Mouse (Mus musculus) adrenal gland, adult 2 months (tissue): ENCODE results near the gene Fras1. TPM values are rescaled to one million over a fixed set of nuclear protein-coding genes. Genes with fewer than 3 reads are reported as not detected.
A peak's percentile ranks its signal among the peaks of the same experiment; 100 is the strongest.

Experiments used
- DNase-seq: peaks from one replicate; pipeline ENCODE4 v3.0.0; 2021
- polyA plus RNA-seq: library from polyadenylated mRNA; depleted of rRNA; stranded (reverse); fragments of >200 nt; gene quantifications from 2 replicates; pipeline ENCODE4 v1.2.3, GENCODE M21; 2012
- total RNA-seq, 2 experiments: library from RNA; stranded (reverse); gene quantifications; 2 replicates each; pipeline ENCODE4 v1.2.3; 2021

The Fras1 gene
- total and polyA plus RNA-seq, 3 experiments, result 0.48 to 1.8 (median 1.6) TPM

- DNase-seq, result no peak
Observed at GRCm38 (mm10) chr5:96482054-96482453, 108.3 kb downstream of the Fras1 start.

GRCm38 (mm10) chr5:96492497-96492896, 118.7 kb downstream of the Fras1 start:
- DNase-seq, result no peak

GRCm38 (mm10) chr5:96494502-96495292, 120.9 kb downstream of the Fras1 start:
- DNase-seq, result no peak

DNA sequence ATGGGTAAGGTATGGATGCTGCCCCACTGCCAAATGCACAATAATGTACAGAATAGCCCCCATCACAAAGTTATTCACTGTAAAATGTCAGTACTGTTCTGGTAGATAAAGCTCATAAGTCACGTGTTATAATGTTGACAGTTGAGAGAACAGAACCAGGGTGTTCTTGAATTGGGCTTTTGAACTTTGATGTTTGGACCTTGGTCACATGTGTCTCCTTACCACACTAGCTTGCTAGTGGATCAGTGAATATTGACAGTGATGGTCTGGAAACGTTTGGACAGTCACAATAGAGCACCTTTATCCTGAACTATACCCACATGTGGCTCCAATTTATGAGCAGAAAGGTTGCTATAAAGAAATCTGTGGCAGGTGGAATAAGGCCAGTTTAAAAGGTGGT, 124.3 kb downstream of the Fras1 start:
- DNase-seq, result no peak

GRCm38 (mm10) chr5:96501783-96502182, 128.0 kb downstream of the Fras1 start:
- peak; percentile 12 for DNase-seq

- no peak for DNase-seq
Observed at GRCm38 (mm10) chr5:96502400-96502799, 128.6 kb downstream of the Fras1 start.

DNA sequence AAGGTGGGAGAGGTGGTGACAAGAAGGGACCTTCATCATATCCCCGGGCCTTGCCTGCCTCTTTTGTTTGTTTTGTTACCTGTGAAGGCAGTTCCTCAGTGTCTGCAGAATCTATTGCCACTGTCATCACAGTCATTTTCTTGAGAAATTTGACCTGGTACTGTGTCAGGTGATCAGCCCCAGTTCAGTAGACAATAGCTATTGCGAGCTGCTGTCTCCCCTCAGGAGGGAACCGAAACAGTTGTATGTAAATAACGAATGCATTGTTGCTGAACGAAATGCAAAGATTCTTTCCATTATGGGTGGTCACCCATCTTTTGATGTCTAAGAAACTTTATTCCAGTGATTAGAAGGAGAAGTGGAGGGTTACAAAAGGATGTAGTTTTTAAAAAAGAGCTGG, 137.2 kb downstream of the Fras1 start:
- DNase-seq, result no peak

- DNase-seq, result no peak
Observed at GRCm38 (mm10) chr5:96513327-96513726, 139.6 kb downstream of the Fras1 start.

GRCm38 (mm10) chr5:96515860-96516311, 142.1 kb downstream of the Fras1 start:
- no peak for DNase-seq

GRCm38 (mm10) chr5:96516329-96516728, 142.6 kb downstream of the Fras1 start:
- no peak for DNase-seq

GRCm38 (mm10) chr5:96521541-96521940, 147.8 kb downstream of the Fras1 start:
- DNase-seq, result no peak

GRCm38 (mm10) chr5:96522909-96523409, 149.2 kb downstream of the Fras1 start:
- DNase-seq, result no peak

DNA sequence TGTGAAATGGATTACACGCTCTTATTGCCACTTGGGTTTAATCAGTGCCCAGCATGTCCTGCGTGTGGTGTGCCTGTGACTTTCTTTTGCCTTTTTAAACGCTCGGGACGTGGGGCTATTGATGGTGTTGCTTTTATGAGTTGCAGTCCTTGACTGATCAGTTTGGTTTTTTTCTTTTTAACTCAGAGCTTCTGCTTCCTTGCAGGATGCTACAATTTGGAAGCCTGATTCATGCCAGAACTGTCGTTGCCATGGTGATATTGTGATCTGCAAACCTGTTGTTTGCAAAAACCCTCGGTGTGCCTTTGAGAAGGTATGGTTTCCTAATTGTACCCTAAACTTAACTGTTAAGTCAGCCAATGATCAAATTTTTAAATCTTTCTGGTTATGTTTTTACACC, 154.5 kb downstream of the Fras1 start:
- no peak for DNase-seq

DNA sequence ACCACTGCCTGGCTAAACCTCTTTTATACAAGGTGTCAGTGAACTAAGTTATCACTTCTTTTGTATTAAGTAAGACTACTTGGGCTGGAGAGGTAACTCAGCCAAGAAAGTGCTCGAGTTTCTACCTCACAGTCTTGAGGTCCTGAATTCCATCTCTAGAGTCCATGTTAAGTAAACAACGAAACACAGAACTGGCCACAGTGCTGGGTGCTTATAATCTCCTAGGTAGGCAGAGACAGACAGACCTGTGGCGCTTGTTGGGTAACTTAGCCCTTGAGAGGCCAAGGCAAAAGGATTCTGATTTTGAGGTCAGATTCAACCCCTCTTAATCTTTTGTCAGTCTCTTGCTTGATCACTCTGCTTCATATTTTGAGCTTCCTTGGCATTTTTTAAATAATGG, 156.8 kb downstream of the Fras1 start:
- DNase-seq, result no peak

DNA sequence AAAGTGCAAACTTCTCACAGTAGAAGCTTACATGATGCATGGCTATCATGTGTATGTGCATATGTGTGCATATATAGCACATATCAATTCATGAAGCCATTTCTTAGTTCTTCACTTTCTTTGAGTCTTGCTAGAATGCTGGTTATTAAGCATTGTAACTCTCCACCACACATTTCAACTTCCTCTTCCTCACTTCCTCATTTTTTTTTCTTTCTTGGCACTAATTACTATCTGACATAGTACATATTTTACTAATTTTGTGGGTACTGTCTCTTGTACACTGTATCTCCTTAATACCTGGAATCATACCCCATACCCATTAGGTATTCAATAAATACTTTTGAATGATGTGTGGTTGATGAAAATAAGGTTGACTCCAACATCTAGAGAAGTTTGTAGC, 158.2 kb downstream of the Fras1 start:
- no peak for DNase-seq

- no peak for DNase-seq
Observed at GRCm38 (mm10) chr5:96536527-96536926, 162.8 kb downstream of the Fras1 start.

DNA sequence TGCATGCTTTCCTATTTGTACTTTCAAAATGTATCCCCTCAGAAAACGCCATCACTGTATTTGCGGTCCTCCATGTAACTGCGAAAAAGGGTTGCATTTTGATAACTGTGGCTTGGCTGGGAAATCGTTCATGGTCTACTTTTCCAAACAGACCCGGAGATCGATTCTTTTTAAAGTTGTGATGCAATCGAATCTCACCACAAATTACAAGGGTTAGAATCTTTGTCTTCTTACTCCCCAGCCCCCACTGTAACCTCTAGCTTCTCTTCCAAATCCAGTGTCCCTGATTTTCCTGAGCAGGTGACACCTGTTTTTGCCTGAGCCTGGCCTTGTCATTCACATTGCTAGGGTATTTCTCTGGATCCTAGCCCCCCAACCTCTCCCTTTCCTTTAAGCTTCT, 163.2 kb downstream of the Fras1 start:
- DNase-seq, result no peak

DNA sequence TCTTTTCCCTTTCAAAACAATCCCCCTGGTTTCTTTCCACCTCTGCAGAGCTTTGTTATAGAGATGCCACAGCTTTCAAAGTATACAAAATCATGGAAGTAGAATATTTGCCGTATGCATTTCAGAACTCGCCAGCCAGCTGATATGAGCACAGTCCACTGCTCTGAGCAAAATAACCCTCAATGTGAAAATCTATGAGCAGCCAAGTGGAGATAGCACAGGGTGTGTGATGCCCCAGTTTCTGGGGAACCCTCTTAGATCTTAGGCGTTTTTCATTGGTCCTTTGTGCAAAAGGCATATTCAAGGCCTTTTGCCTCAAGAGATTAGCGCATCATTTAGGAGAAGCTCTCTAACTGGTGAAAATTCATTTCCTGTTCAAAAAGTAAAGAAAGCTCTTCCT, 170.4 kb downstream of the Fras1 start:
- no peak for DNase-seq

GRCm38 (mm10) chr5:96545994-96546393, 172.2 kb downstream of the Fras1 start:
- DNase-seq, result no peak

GRCm38 (mm10) chr5:96554940-96555679, 181.4 kb downstream of the Fras1 start:
- no peak for DNase-seq

GRCm38 (mm10) chr5:96558049-96558804, 184.5 kb downstream of the Fras1 start:
- no peak for DNase-seq

- DNase-seq, result no peak
Observed at GRCm38 (mm10) chr5:96574586-96574985, 200.8 kb downstream of the Fras1 start.
